Mouse (Mus musculus) kidney, adult 11 months (tissue): ENCODE measurements at regions not wholly inside any gene's neighbourhood (a gene's known extent, or its start where the extent isn't known, plus 50 kb on each side); places are given as distances from the start of the nearest gene placed in this dataset.

Experiments
- DNase-seq: peaks from one replicate; pipeline ENCODE4 v3.0.0; 2022

GRCm38 (mm10) chr3:156264654-156265053 is 296.9 kb upstream of the Negr1 start:
- no peak for DNase-seq

DNA sequence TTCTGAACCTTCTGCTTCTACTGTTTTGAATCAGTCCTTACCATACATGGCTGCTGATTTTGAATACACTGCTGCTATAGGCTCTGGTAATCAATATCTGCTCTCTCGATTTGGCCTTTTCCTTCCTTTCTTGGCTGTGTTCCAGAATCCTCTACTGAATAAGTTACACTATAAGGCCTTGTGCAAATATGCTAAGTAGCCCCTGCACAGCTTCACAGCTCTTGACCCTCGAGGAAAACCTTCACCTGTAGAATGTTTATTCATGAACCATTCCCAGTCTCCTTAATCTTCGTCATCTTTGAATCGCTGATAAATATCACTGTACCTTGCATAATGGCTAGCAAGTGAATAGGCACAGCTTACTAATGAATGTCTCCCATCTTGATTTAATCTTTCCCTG is 293.9 kb upstream of the Negr1 start:
- no peak for DNase-seq

DNA sequence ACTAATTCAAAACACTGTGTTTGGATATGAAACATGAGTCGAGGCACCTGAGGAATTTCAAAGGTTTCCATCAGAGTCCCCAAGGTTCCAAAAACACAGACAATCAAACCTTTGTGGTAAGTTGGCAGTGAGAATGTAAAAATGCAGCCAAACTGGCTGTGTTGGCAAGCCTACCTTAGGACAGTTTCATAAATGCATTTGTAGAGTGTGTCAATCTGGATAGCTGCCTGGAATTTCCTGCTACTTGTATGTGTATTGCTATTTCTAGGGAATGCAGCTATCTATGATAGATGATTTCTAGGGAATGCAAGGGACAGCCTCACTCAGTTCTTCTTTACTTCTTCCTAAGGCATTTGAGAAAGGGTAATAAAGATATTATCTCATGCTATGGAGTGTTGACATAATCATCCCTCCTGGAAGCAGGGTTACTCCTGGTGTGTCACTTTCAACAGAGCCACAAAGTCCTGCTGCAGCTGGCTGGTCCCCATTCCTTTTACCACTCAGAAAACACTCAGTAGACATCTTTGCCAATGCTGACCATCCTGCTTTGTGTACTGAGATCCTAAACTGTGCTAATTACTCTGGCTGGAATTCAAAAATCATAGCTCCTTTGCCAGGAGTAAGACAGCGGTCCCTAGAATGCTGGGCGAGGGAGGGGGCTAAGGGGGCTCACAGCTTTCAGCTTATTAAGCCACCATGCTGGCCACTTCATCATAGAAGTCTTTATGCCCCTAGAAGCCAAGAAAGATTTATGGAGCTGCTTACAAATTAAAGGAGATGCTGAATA is 261.4 kb upstream of the Negr1 start:
- no peak for DNase-seq

DNA sequence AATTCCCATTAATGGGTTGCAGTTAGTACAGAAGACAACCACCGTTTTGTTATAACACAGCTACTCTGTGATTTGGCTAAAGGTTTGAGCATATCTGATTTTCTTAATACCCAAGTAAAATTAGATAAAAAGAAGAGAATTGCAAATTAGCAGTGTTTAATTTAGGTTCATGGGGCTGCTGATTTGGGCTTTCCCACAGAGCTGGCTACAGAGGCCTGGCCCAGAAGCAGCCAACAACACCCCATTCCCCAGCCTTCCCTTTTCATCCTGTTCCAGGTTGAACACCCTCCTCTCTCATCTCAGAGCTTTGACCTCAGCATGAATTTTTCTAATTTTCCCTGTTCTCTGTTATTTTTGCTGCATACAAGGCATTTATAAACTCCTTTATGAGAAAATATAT is 260.3 kb upstream of the Negr1 start:
- no peak for DNase-seq

DNA sequence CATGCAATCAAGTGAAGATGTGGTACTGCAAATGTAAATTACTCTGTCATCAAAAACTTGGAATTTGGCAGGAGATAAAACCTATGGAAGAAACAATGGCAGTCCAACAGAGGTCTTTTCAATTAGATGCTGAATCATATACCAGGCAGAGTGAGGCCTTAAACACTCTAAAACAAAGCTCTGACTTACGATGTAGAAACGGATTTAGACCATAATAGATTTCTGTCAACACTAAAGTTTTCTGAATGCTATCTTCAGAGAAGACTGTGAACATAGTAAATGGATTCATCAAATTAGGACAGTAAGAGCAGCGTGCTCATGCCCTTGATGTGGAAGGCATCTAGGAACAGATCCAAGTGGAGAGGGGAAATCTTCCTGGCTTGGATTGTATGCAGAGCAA is 259.8 kb upstream of the Negr1 start:
- no peak for DNase-seq

DNA sequence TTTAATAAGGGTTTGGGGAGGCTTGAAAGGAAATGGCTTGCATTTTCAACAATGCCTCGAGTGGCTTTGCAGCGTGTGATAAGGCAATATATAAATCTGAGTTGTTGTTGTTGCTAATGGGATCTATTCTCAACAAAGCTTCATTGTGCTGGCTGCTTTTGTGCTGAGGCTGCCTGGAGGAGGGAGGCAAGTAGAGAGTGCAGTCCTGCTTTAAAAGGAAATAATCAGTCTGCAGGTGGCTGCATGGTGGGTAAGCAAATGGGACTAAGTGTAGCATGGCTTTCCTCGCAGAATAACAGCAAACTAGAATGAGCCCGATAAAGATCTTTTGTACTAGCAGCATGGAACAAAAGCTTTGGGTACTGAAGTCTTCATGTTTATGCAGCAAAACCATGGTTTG is 257.4 kb upstream of the Negr1 start:
- DNase-seq, result no peak

DNA sequence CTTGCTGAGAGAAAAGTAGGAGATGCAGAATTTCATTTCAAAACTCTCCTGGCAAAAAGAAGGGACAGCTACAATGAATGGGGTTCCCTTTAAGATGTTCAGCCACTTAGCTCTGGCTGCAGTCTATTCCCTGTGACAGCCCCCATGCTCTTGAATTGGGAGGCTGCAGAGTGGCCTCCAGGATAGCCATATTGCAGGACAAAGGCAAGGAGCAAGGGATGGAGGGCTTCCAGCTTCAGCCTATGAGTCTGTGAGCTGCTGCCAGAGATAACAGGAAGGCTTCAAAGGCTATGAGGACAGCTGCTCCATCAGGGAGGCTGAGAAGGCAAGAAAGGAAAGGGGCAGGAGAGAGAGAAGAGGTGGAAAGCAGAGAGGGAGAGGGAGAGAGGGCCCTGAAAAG is 256.5 kb upstream of the Negr1 start:
- no peak for DNase-seq

GRCm38 (mm10) chr3:156335033-156335793 is 226.4 kb upstream of the Negr1 start:
- DNase-seq, result no peak

GRCm38 (mm10) chr3:156341484-156341883 is 220.1 kb upstream of the Negr1 start:
- no peak for DNase-seq

DNA sequence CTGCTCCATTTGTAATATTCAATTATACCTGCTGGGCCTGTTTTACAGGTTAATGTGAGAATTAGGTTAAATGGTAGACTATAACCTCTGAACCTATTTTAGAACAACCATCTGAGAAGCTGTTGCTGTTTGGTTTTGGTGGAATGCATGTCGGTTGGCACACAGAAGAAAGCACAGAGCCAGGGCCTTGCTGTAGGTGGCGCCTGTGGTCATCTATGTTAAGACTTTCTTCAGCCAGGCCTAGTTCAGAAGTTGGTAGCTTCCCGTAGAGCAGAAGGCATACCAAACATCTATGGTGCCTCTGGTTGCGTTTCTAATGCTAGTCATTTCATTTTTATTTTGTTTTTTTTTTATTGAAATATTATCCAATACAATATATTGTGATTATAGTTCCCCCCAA is 209.9 kb upstream of the Negr1 start:
- no peak for DNase-seq

DNA sequence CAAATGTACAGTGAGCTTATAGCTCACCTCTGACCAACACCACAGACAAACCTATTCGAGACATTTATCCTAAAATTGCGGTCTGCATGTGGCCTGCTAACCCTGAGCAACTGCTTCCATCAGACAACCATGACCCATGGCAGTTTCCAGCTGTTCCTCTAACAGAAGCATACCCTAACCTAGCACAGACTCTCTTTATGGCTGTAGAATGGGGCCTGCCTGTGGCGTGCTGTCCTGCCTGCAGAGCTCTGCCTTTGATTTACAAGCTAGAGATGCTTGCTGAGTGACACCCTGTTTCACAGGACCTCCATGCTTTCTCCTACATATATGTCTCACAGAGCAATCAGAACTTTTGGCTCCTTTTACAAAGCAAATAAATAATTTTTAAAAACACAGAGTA is 208.2 kb upstream of the Negr1 start:
- no peak for DNase-seq

GRCm38 (mm10) chr3:156353841-156354473 is 207.6 kb upstream of the Negr1 start:
- DNase-seq, result no peak

DNA sequence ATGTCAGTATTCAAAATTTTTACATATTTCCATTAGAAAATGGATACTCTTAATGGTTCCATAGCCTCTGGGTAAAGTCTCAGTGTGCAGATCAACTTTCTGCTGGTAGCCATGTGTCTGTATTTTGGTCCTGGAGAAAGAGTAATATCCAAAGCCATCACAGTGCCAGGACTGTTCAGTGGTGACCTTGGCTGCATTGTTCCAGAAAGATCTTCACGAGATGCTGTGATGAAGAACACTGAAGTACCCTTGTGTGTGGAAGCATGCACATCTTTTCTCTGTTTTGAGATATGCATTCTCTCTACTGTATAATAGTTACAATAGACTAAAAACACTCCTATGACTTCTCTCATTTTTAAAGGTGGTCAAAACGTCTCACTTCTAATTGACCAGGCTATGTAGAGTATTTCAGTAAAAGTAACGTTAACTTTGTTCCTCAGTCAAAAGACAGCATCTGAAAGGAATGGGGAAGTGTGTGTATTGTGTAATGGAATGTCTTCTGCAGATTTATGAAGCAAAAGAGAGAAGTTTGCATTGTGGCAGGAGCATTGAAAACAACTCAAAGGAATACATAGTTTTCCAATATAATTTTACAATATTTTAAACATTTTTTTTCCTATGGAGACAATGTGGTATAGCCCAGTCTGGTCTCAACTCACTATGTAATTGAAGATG is 192.8 kb upstream of the Negr1 start:
- no peak for DNase-seq

GRCm38 (mm10) chr3:156376717-156377116 is 184.9 kb upstream of the Negr1 start:
- DNase-seq, result no peak

GRCm38 (mm10) chr3:156382919-156383318 is 178.7 kb upstream of the Negr1 start:
- DNase-seq, result no peak

DNA sequence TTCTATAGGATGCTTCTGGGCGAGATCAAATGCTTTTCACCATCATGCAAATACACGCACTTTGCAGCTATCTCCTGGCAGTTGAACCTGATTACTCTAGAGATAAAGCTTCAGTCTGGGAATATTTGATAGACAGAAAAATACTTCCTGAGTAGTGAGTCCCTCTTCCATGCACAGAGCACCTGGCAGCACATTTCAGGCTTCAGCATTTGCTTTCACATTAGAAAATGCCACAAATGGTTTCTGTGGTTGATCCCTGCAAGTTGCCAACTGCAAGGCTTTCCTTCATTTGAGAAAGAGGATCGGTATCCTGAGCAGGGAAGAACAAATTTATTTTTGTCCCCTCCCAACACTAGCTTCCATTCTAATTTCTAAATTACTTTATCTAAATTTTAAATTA is 155.5 kb upstream of the Negr1 start:
- DNase-seq, result no peak

GRCm38 (mm10) chr3:156407112-156407511 is 154.5 kb upstream of the Negr1 start:
- DNase-seq, result no peak

- no peak for DNase-seq
Observed at GRCm38 (mm10) chr3:156410126-156410525, 151.5 kb upstream of the Negr1 start.

DNA sequence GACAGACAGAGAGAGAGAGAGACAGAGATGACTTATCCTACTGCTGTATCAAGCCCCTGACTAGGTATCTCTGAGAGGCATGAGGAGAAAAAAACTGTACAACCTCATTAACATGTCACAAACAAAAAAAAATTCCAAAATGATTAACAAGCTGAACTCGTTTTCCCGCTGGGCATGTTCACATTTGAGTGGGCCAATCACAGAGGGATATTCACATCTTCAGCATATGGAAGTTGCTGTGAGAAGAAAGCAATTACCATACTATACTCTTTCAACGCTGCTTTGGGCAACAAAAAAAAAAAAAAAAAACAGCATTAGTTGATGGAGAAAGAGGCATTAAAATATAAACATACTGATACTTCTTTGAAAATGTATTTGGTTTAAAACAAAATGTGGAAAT is 148.8 kb upstream of the Negr1 start:
- no peak for DNase-seq

GRCm38 (mm10) chr3:156414431-156415427 is 146.9 kb upstream of the Negr1 start:
- no peak for DNase-seq

- DNase-seq, result no peak
Observed at GRCm38 (mm10) chr3:156418124-156418523, 143.5 kb upstream of the Negr1 start.

GRCm38 (mm10) chr3:156423100-156423499 is 138.5 kb upstream of the Negr1 start:
- DNase-seq, result no peak
